Mouse (Mus musculus) kidney, postnatal 25 days (tissue): ENCODE measurements around the gene Scnn1a.
A peak's percentile ranks its signal among the peaks of the same experiment; 100 is the strongest.

Experiments
- DNase-seq, 2 experiments: peaks; one replicate each; pipeline ENCODE4 v3.0.0; 2021; ENCODE audit warnings: mixed read lengths in 2 of 2

Scnn1a gene

GRCm38 (mm10) chr6:125363451-125364242, 43.2 kb downstream of the Scnn1a start:
- peak; percentile 66 to 76 for DNase-seq

GRCm38 (mm10) chr6:125364448-125364847, 44.0 kb downstream of the Scnn1a start:
- peak in 1 of 2 experiments; percentile 66 for DNase-seq

- DNase-seq: no peak
These were observed 45.1 kb downstream of the Scnn1a start for GRCm38 (mm10) chr6:125365522-125365921.

GRCm38 (mm10) chr6:125366133-125366532, 45.7 kb downstream of the Scnn1a start:
- no peak for DNase-seq

GRCm38 (mm10) chr6:125367758-125368371, 47.4 kb downstream of the Scnn1a start:
- DNase-seq: peak in 1 of 2 experiments; percentile 74

- DNase-seq: peak in 1 of 2 experiments; percentile 36
These were observed 56.6 kb downstream of the Scnn1a start for GRCm38 (mm10) chr6:125377042-125377441.

- DNase-seq: peak; percentile 94
These were observed 57.4 kb downstream of the Scnn1a start for GRCm38 (mm10) chr6:125377582-125378451.

- DNase-seq: no peak
These were observed 58.2 kb downstream of the Scnn1a start for GRCm38 (mm10) chr6:125378621-125379020.

GRCm38 (mm10) chr6:125379781-125380180, 59.3 kb downstream of the Scnn1a start:
- DNase-seq: peak in 1 of 2 experiments; percentile 36

GRCm38 (mm10) chr6:125380372-125381360, 60.2 kb downstream of the Scnn1a start, which contains the start of gene Plekhg6:
Gene Plekhg6, minus strand, starts transcription at chr6:125380793.
- peak; percentile 77 to 89 for DNase-seq

- no peak for DNase-seq
These were observed 61.6 kb downstream of the Scnn1a start for GRCm38 (mm10) chr6:125382024-125382423.

- peak; percentile 32 to 55 for DNase-seq
These were observed 64.9 kb downstream of the Scnn1a start for GRCm38 (mm10) chr6:125385066-125385974.

GRCm38 (mm10) chr6:125386080-125386479, 65.6 kb downstream of the Scnn1a start:
- peak in 1 of 2 experiments; percentile 38 for DNase-seq

GRCm38 (mm10) chr6:125389853-125390252, 69.4 kb downstream of the Scnn1a start:
- no peak for DNase-seq
